Mouse (Mus musculus) Patski (cell line): ENCODE results near the gene Snx1. TPM values are rescaled to one million over a fixed set of nuclear protein-coding genes. Genes with fewer than 3 reads are reported as not detected.

Experiments
- ATAC-seq: fragments of 100-300 bp; one replicate; pipeline ENCODE4 v1.8.0; 2021
- CTCF ChIA-PET: fragments of 350-600 bp; sonication (Branson Sonifier 250); formaldehyde crosslinking; loops from one replicate; lab custom pipeline; 2022; ENCODE audit warnings: inconsistent platforms; lab: Charles Lee
- POLR2A ChIA-PET: fragments of 350-600 bp; sonication (Branson Sonifier 250); formaldehyde crosslinking; loops from one replicate; lab custom pipeline; 2022; ENCODE audit warnings: antibody characterized with exemption, inconsistent platforms; lab: Charles Lee
- DNase-seq: peaks from one replicate; pipeline ENCODE4 v3.0.0-alpha.2; 2011; ENCODE audit warnings: low read depth, low spot score
- H3K27me3 ChIP-seq: fragments of 371-371 bp; one replicate; pipeline ENCODE4 v1.5.1; 2021
- CTCF ChIP-seq: fragments of 100-300 bp; IDR thresholded peaks from one replicate; pipeline ENCODE4 v1.5.1; 2021
- in situ Hi-C: fragments of 300-500 bp; cut with MboI; formaldehyde crosslinking; loops from 3 replicates; pipeline ENCODE4 v1.11.1; 2018; ENCODE audit warnings: low pct_unique_long_range_greater_than_20kb, mixed read lengths
- polyA plus RNA-seq: library from polyadenylated mRNA; unstranded; gene quantifications from one replicate; pipeline ENCODE4 v1.2.3, GENCODE M21; 2021

Snx1 gene
- polyA plus RNA-seq, 1 experiment from 2014 or later: 103 TPM

- TF ChIP-seq CTCF: no peak
- ATAC-seq (no peak), DNase-seq (no peak)
- in situ Hi-C loops: no loop called here
- POLR2A ChIA-PET: interaction anchor here (1.5 kb wide), 1 partner anchor 13 kb away, joined by 3 read pairs; no protein-coding TSS in a partner anchor
- no peaks in the 10 kb centered on the region for H3K27me3 ChIP-seq
- CTCF ChIA-PET: interaction anchor here (1.2 to 2.0 kb wide), 3 partner anchors 13 to 23 kb away, joined by 3 to 7 read pairs (median 7); no protein-coding TSS in a partner anchor
Observed at GRCm38 (mm10) chr9:66091327-66092231, 34.8 kb downstream of the Snx1 start.

DNA sequence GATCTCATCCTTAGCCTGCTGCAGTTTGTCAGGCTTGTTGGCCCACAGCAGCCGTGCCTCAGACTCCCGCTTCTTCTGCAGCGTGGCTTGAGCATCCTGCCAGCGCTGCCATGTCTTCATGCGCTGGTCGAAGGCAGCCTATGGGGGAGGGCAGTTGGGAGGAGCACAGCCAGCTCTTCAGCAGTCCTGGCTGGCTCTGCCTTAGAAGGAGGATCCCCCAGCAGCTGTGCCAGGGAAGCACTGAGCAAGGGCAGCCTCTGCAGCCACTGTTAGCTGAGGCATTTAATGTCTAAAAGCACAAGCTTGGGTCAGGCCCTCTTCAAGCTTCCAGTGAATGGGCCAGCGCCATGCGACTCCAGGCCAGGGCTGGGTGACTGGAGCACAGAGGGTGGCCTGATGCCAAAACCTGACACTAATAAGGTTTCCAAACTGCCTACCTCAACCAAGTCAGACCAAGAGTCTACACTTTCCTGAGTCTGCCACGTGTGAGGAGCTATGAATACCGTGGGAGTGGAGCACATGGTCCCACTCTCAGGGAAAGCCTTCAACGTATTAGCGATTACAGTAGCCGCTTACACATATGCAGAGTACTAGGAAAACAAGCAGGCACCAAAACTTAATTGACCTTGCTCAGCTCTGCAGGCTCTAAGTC lies 35.7 kb downstream of the Snx1 start:
- H3K27me3 ChIP-seq: no peaks in the 10 kb centered on the region
- DNase-seq (no peak), ATAC-seq (no peak)
- in situ Hi-C loops: no loop called here
- ChIA-PET POLR2A (no interaction called here), CTCF (interaction anchor here (1.2 to 2.0 kb wide), 3 partner anchors 12 to 23 kb away, joined by 3 to 7 read pairs (median 7); no protein-coding TSS in a partner anchor)
- TF ChIP-seq CTCF: no peak

- no peaks in the 10 kb centered on the region for H3K27me3 ChIP-seq
- in situ Hi-C loops: no loop called here
- ATAC-seq (no peak), DNase-seq (no peak)
- POLR2A ChIA-PET: no interaction called here
- peak; percentile 75 for TF ChIP-seq CTCF
- CTCF ChIA-PET: interaction anchor here (0.9 to 1.6 kb wide), 3 partner anchors 11 to 21 kb away, joined by 3 read pairs; no protein-coding TSS in a partner anchor
Observed at GRCm38 (mm10) chr9:66088411-66088810, 38.0 kb downstream of the Snx1 start.

DNA sequence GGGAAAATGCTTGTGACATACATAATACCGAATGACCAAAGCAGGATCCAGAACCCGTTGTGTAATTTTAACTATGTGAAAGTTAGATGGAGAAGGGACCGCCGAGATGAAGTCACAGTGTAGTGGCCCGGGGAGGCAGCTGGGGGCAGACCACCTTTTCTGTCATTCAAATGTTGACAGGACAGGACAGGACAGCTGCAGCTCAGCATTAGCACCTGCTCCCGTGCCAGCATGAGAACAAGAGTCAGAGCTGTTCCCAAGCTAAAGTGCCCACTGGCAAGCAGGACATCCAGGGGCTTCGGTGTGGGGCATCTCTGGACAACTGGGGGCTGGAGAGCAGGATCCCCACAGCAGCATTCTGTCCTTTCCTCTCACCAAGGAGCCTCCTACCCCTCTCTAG lies 39.3 kb downstream of the Snx1 start:
- POLR2A ChIA-PET: no interaction called here
- CTCF ChIA-PET: interaction anchor here (1.6 kb wide), 1 partner anchor 12 kb away, joined by 3 read pairs; no protein-coding TSS in a partner anchor
- in situ Hi-C loops: no loop called here
- no peak for TF ChIP-seq CTCF
- no peaks in the 10 kb centered on the region for H3K27me3 ChIP-seq
- no peak for ATAC-seq
- no peak for DNase-seq

GRCm38 (mm10) chr9:66084171-66084570 lies 42.2 kb downstream of the Snx1 start:
- DNase-seq: no peak
- POLR2A ChIA-PET: no interaction called here
- CTCF ChIA-PET: interaction anchor here (1.2 to 1.3 kb wide), 2 partner anchors 10 to 17 kb away, joined by 3 read pairs; no protein-coding TSS in a partner anchor
- ATAC-seq: no peak
- H3K27me3 ChIP-seq: no peaks in the 10 kb centered on the region
- in situ Hi-C loops: no loop called here
- no peak for TF ChIP-seq CTCF

DNA sequence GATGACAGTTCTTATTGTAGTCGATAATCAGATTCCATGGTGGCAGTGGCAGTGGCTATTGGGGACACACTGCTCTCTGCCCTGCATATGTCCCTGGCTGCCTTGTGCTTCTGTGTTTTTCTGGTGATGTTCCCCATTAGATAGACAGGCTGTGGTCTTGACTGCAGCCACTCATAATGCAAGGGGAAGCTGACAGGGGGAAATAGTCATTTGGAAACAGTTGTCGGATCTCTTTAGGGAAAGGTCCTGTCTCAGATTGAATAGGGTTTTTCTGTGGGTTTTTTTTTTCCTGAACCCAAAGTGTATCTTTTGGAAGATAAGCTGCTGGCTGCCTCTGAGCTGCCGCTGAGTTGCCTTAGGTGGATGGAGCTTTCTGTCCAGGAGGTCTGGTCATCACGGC lies 44.4 kb downstream of the Snx1 start:
- ATAC-seq (no peak), DNase-seq (no peak)
- TF ChIP-seq CTCF: no peak
- POLR2A ChIA-PET: no interaction called here
- CTCF ChIA-PET: no interaction called here
- H3K27me3 ChIP-seq: no peaks in the 10 kb centered on the region
- in situ Hi-C loops: no loop called here

DNA sequence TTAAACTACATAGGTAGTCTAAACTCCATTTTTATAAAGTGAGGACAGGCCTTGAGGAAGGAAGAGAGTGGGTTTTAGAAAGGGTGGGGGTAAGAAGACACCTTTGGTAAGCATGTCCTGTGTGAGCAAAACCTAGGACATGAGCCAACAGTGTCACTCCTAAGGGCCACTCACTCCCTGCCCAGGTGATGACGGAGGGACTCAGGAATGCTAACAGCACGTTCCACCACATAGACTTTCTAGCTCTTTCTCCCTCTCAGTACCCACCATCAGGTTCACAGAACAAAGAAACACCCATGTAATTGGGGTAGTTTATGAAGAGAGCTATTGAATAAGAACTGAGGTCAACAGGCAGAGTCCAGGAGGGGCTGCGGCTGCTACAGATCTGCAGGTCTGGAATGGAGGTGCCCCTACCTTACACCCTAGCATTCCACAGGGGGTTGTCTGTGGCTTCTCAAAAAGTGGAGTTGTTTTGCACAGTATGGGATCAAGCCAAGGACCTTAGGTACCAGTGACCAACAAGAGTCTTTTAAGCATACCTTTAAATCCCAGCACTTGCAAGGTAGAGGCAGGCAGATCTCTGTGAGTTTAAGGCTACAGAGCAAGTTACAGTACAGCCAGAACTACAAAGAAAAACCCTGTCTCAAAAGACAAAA lies 45.5 kb downstream of the Snx1 start:
- ChIA-PET POLR2A (no interaction called here), CTCF (no interaction called here)
- DNase-seq: no peak
- no peak for ATAC-seq
- in situ Hi-C loops: no loop called here
- TF ChIP-seq CTCF: no peak
- H3K27me3 ChIP-seq: no peaks in the 10 kb centered on the region

DNA sequence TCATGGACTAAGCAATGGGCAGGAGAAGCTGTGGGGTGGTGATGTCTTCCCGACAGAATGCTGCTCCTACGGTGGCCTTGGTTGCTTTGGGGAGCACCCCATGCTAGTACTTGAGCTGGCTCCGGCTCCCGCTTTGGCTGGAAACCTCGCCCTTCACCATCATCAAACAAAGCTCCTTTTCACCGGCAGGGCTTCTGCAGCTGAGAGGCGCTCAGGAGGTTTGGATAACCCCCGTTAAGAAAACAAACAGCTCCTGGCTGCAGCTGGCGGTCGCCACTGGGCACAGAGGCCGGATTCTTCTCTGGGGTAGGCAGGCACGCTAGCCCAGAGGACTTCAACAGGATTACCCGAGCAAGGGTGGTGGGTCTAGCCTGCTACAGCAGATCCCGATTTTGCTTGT lies 47.9 kb downstream of the Snx1 start:
- ChIA-PET CTCF (interaction anchor here (1.3 kb wide), 1 partner anchor 13 kb away, joined by 3 read pairs; no protein-coding TSS in a partner anchor), POLR2A (no interaction called here)
- in situ Hi-C loops: no loop called here
- no peaks in the 10 kb centered on the region for H3K27me3 ChIP-seq
- DNase-seq (no peak), ATAC-seq (no peak)
- no peak for TF ChIP-seq CTCF

DNA sequence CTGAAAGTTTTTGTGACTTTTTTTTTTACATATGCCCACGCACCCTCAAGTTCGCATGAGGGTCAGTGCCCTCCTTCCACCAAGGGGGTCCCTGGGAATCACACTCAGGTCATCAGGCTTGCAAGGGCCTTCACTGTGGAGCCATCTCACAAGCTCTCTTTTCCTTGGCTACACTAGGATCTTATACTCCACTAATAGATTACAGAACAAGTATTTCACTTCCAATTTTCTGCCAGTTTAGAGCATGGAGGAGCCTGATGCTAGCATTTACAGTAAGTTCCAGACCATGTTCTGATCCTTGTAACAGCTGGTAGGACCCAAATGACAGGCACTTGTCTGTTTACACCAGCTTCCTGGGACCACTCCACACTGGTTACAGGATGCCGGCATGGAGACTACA lies 48.3 kb downstream of the Snx1 start:
- in situ Hi-C loops: no loop called here
- ATAC-seq (no peak), DNase-seq (no peak)
- ChIA-PET CTCF (interaction anchor here (1.3 kb wide), 1 partner anchor 13 kb away, joined by 3 read pairs; no protein-coding TSS in a partner anchor), POLR2A (no interaction called here)
- H3K27me3 ChIP-seq: no peaks in the 10 kb centered on the region
- TF ChIP-seq CTCF: no peak

DNA sequence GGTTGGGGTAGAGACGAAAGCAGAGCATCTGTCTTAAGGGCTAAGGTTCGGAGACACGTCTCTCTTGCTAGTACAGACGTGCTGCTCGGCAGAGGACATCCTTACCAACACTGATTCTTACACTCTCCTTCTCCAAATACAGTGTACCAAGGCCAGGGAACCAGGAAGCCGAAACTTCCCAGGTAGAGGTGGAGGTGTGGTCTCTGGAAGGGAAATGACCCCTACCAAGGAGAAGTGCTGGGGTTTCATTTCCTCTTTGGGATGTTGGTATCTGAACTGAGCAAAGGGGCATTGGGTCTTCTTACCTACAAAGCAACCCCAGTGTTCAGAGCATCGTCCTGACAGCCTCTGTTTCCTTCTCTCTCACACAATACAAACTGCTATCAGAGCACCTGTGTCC lies 53.6 kb downstream of the Snx1 start:
- TF ChIP-seq CTCF: no peak
- POLR2A ChIA-PET: no interaction called here
- H3K27me3 ChIP-seq: peaks cover 14% of the 10 kb centered on the region
- DNase-seq (no peak), ATAC-seq (no peak)
- in situ Hi-C loops: no loop called here
- CTCF ChIA-PET: no interaction called here
